Mouse (Mus musculus): ENCODE data around the gene Trim13. TPM values are rescaled to one million over a fixed set of nuclear protein-coding genes. Genes with fewer than 3 reads are reported as not detected.

Gene Trim13
- polyA plus RNA-seq, 1 experiment from 2014 or later: 21.4 TPM

DNA sequence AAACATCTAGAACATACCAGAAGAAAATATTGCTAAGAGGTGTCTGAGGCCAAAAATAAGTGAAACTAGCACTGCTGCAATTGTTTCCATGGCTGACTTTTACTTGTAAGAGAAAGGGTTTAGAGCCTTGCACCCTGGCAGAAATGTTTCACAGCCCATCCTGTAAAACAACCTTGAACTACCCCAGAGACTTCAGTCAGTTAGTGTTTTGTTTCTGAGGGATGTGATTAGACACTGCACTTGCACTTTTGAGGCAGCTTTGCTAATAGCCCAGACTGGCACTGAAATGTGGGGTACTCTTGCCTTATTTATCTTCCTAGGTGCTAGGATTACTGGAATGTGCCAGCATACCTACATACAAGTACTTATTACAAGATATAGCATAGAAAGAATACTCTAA, 37.9 kb downstream of the Trim13 start:
- H3K4me2 ChIP-seq: no peak overlapping the region
- no peak overlapping the region for H3K4me3 ChIP-seq
- H3K4me1 ChIP-seq: no peaks in the 10 kb centered on the region
- no peak overlapping the region for H3K27ac ChIP-seq
- no peak for ATAC-seq (ENCODE audit: insufficient number of reproducible peaks, low FRiP score, low TSS enrichment, low read depth)
- peaks cover 7% of the 10 kb centered on the region for H3K36me3 ChIP-seq
- H3K9ac ChIP-seq: no peak overlapping the region
- H3K9me3 ChIP-seq: no peaks in the 10 kb centered on the region
- no peaks in the 10 kb centered on the region for H3K27me3 ChIP-seq

DNA sequence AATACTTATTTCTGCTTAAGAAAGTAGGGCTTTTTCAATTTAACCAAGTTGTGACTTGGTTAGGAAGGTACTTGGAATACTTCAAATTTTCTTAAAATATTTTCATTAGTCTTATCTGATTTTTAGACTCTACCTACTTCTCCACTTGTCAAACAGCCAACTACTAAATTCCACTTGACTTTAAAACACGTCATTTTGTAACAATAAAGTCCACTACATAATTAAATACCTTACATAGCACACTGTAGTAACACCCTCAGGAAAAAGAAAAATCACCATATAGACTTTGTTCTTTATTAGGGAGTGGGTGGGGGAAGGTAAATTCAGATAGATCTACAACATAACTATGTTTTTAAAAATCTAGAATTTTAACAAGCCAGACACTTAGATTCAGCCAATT, 44.6 kb downstream of the Trim13 start:
- no peaks in the 10 kb centered on the region for H3K4me1 ChIP-seq
- WGBS: 14% methylated on average over 1 of the region's 1 CpGs
- H3K9ac ChIP-seq: no peak overlapping the region
- H3K9me3 ChIP-seq: no peaks in the 10 kb centered on the region
- H3K27ac ChIP-seq: no peak overlapping the region
- no peak for ATAC-seq (ENCODE audit: insufficient number of reproducible peaks, low FRiP score, low TSS enrichment, low read depth)
- H3K4me3 ChIP-seq: no peak overlapping the region
- H3K4me2 ChIP-seq: no peak overlapping the region
- no peaks in the 10 kb centered on the region for H3K36me3 ChIP-seq
- H3K27me3 ChIP-seq: no peaks in the 10 kb centered on the region

DNA sequence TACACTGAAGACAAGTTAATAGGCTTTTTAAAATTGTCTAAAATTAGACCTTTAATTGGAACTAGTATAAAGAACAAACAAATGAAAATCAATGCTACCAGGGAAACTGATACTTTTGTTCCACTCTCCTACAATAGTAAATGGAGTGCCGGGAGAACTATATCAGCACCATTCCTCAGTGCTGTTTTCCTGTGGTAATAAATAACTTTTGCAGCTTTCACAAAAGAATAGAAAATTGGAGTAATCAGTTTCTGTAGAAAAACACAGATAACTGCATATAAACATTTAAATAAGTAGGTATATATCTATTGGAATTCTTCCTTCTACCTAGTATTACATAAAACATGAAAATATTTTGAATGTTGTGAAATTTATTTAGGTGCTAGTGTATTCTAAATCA, 47.5 kb downstream of the Trim13 start:
- Histone ChIP-seq H3K4me3 (no peak overlapping the region), H3K36me3 (no peaks in the 10 kb centered on the region)
- 33% methylated on average over 1 of the region's 1 CpGs for WGBS

DNA sequence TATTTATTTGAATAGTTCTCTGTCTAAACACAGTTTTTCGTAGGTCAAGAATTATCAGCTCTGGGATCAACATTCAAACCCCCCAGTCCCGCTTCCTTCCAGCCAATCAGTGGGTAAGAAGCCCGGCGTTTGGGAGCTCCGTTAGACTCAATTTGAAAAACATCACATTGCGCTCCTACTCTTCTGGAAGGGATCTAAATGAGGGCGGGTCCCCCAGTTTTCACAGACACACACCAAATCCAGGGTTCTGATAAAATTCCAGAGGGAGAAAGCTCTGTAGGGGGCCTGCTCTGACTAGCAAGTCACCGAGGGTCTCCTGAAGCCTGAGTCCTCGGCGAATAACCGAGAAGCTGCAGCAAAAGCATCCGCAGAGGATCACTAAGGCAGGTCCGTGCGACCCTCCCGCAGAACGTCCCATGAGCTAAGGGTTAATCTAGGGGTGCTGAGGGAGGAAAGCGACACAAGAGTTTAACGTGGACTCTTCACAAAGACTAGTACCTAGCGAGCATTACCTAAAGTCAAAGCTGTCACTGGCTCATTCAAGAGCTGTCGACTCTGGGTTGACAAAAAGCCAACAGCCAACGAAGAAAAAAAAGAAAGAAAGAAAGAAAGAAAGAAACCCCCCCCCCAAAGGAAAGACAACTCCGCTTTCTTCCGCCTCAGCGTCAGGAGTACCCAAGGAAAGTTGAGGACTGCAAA, 49.3 kb downstream of the Trim13 start:
- H3K4me2 ChIP-seq: peak overlapping the region; percentile 64
- peak overlapping the region; percentile 84 for H3K9ac ChIP-seq
- no peak for ATAC-seq (ENCODE audit: insufficient number of reproducible peaks, low FRiP score, low TSS enrichment, low read depth)
- peak overlapping the region; percentile 96 for H3K27ac ChIP-seq
- peak overlapping the region; percentile 81 for H3K4me3 ChIP-seq
- 0 out of 2 replicates have a peak, but pooled peaks cover 3% of the 10 kb centered on the region for H3K4me1 ChIP-seq
- no peaks in the 10 kb centered on the region for H3K9me3 ChIP-seq
- no peaks in the 10 kb centered on the region for H3K36me3 ChIP-seq
- WGBS: under 1% methylated on average over 24 of the region's 24 CpGs
- H3K27me3 ChIP-seq: no peaks in the 10 kb centered on the region

More for the DNA sequence above, 47.5 kb downstream of the Trim13 start:
- H3K4me1 ChIP-seq: 0 out of 2 replicates have a peak, but pooled peaks cover 3% of the 10 kb centered on the region
- ATAC-seq (ENCODE audit: insufficient number of reproducible peaks, low FRiP score, low TSS enrichment, low read depth): no peak
- no peak overlapping the region for H3K27ac ChIP-seq
- H3K27me3 ChIP-seq: no peaks in the 10 kb centered on the region
- H3K9me3 ChIP-seq: no peaks in the 10 kb centered on the region
- H3K4me2 ChIP-seq: no peak overlapping the region
- H3K9ac ChIP-seq: no peak overlapping the region

DNA sequence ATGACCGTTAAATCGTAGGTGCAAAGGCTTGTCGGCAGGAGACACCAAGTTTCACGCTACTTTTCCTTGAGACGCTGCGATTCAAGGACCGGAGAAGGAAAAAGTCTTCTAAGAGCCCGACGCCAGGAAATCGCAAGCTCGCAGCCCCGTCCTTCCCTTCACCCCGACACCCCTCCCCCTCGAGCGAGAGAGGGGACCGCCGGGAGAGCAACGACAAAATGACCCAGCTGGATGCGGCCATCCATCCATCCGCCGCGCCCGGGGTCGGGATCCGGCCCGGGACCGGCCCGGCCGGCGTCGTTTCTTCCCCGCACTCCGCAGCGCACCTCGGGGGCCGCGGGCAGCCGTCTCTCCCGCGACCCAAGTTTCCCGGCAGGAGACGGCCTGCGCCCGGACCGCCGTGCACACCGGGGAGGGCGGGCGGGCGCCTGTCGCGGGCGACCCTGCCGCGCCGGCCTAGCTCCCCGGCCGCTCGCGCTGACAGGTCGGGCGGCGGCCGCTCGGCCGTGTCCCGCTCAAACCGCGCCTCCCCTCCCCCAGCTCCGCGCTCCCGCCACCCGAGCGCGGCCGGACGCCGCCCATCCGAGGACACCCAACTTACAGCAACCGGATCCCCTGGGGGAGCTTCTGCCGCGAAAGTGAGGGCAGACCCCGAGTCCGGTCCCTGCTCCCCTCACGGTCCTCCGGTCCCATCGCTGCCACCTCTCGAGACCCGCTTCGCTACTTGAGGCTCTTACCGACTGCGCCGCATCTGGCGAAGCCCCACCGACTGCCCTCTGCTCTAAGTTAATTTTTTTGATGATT, 50.0 kb downstream of the Trim13 start:
- peak overlapping the region; percentile 64 for H3K4me2 ChIP-seq
- H3K4me1 ChIP-seq: 0 out of 2 replicates have a peak, but pooled peaks cover 3% of the 10 kb centered on the region
- under 1% methylated on average over 83 of the region's 95 CpGs for WGBS
- H3K27ac ChIP-seq: peak overlapping the region; percentile 96
- no peaks in the 10 kb centered on the region for H3K9me3 ChIP-seq
- H3K36me3 ChIP-seq: no peaks in the 10 kb centered on the region
- H3K9ac ChIP-seq: peak overlapping the region; percentile 84
- ATAC-seq (ENCODE audit: insufficient number of reproducible peaks, low FRiP score, low TSS enrichment, low read depth): peak; percentile 71
- no peaks in the 10 kb centered on the region for H3K27me3 ChIP-seq
- H3K4me3 ChIP-seq: peak overlapping the region; percentile 81

DNA sequence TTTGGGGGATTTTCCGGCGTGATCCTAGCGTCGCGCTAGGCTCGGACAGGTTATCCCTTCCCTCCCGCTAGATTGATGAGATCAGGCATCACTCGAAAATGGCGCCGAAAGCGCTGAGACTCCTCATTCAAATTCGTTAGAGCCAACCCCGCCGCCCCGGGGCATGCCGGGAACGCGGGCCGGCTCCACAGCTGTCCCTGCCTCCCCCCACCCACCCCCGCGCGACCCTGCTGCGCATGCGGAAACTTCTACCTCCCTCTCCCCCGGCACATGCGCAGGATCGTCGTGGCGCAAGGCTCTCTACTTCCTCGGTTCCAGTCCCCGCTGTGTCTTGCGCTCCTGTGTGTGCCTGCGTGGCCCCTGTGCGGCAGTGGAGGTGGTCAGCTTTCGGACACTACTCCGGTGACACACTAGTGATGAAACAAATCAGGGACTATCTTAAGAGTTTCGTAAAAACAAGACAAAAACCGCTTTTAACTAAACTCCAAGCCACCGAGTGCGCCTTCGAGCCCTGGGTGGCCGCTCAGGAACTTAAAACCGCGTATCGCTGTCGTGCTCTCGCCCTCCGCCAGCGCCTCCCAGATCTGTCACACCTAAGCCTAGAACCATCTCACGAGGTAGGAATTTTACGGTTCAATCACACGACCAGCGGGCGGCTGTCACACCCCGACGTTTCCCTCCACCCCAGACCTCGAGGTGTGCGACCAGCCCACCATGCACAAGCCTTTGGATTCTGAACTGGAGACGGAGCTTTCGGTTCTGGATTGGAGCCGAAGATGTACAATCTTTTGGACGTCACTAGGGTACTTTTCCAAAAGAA, 50.8 kb downstream of the Trim13 start:
- H3K27me3 ChIP-seq: no peaks in the 10 kb centered on the region
- H3K36me3 ChIP-seq: no peaks in the 10 kb centered on the region
- peak; percentile 91 for ATAC-seq (ENCODE audit: insufficient number of reproducible peaks, low FRiP score, low TSS enrichment, low read depth)
- H3K9ac ChIP-seq: peak overlapping the region; percentile 84
- 2% methylated on average over 62 of the region's 62 CpGs for WGBS
- no peaks in the 10 kb centered on the region for H3K9me3 ChIP-seq
- peak overlapping the region; percentile 81 for H3K4me3 ChIP-seq
- H3K4me1 ChIP-seq: 0 out of 2 replicates have a peak, but pooled peaks cover 3% of the 10 kb centered on the region
- peak overlapping the region; percentile 64 for H3K4me2 ChIP-seq
- H3K27ac ChIP-seq: peak overlapping the region; percentile 96

DNA sequence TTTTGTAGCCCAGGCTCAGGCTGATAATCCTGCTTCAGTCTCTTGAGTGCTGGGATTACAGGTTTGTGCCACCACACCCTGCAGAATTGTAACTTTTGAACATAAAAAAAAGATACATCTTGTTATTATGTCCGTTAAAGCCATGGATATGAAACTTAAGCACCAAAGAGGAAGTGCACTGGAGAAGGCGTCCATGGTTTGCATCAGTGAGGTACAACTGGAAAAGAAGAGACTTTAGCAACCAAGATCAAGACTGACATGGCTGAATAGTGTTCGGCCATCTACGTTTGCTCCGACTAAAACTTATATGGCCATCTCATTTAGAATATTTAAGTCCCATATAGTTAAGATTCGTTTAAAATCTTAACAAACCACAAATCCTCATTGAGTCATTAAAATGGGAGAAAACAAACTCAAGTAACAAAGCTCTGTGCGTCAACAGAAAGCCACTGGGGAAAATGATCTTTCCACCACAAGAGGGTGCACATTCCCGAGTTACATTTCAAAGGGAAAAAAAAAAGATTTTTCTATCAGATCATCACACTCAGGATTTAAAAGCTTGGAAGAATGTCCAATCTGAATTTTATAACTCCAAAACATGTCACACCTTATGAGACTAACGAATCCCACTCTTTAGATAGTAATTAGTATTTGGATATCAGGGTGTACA, 52.4 kb downstream of the Trim13 start:
- Histone ChIP-seq H3K4me2 (no peak overlapping the region), H3K9me3 (no peaks in the 10 kb centered on the region), H3K4me1 (0 out of 2 replicates have a peak, but pooled peaks cover 3% of the 10 kb centered on the region), H3K9ac (no peak overlapping the region), H3K27me3 (no peaks in the 10 kb centered on the region), H3K27ac (no peak overlapping the region), H3K36me3 (no peaks in the 10 kb centered on the region), H3K4me3 (no peak overlapping the region)
- no peak for ATAC-seq (ENCODE audit: insufficient number of reproducible peaks, low FRiP score, low TSS enrichment, low read depth)
- 38% methylated on average over 9 of the region's 9 CpGs for WGBS

MicroRNA genes within 50 kb of the gene (microRNA counts, 519-probe panel; counts per million panel counts)
- 3,881 counts per million, percentile 89 among the panel's probes with 10 or more counts for microRNA mmu-miR-15a
- microRNA mmu-miR-16: 4,765 counts per million, percentile 99 among the panel's probes with 10 or more counts

Small RNAs within 50 kb of the gene (microRNA-seq; reads per million reads assigned to microRNA genes)
- gene Mir15a: 3,223 reads per million, percentile 85 among the genes with 10 or more reads in this experiment
- gene Mir16-1: 1,684 reads per million, percentile 80 among the genes with 10 or more reads in this experiment

Other genes starting within 250 kb of the Trim13 start
- gene Ebpl, start 237.8 kb upstream of the Trim13 start, polyA plus RNA-seq (2015; fragmentation: Nextera tagmentation; extraction: Ambion mirVana): 10.4 and 13.4 TPM in 2 replicates
- gene Kpna3, start 158.4 kb upstream of the Trim13 start, polyA plus RNA-seq (2015; fragmentation: Nextera tagmentation; extraction: Ambion mirVana): 45.1 and 45.4 TPM in 2 replicates
- 25.7 and 26.0 TPM in 2 replicates for gene Spryd7, start 41.4 kb upstream of the Trim13 start, polyA plus RNA-seq (2015; fragmentation: Nextera tagmentation; extraction: Ambion mirVana)
- 0.79 and 0.96 TPM in 2 replicates for gene Kcnrg, start 9.2 kb downstream of the Trim13 start, polyA plus RNA-seq (2015; fragmentation: Nextera tagmentation; extraction: Ambion mirVana)